Mouse (Mus musculus) bone marrow, adult 2 months (tissue): Measurements from ENCODE around the gene Bend7.

Experiments used
- CTCF ChIP-seq: fragments of 200-500 bp; IDR thresholded peaks from 2 replicates; pipeline ENCODE4 v1.5.1; 2011; ENCODE audit warnings: low read length, control low read depth; ENCODE audit not compliant: control insufficient read depth, insufficient read depth
- POLR2A ChIP-seq: fragments of 200-500 bp; IDR thresholded peaks from 2 replicates; pipeline ENCODE4 v1.6.1; 2011; ENCODE audit warnings: low read depth, mild to moderate bottlenecking, control low read depth, low read length, borderline replicate concordance; ENCODE audit not compliant: control insufficient read depth

- no peak for TF ChIP-seq CTCF
- no peak for TF ChIP-seq POLR2A
These were observed 111.4 kb downstream of the Bend7 start for GRCm38 (mm10) chr2:4829007-4829406.
